Mouse (Mus musculus) gastrocnemius, postnatal 25 days (tissue): ENCODE measurements at regions not wholly inside any gene's neighbourhood (a gene's known extent, or its start where the extent isn't known, plus 50 kb on each side); places are given as distances from the start of the nearest gene placed in this dataset.
A peak's percentile ranks its signal among the peaks of the same experiment; 100 is the strongest.

Experiments used
- DNase-seq: peaks from one replicate; pipeline ENCODE4 v3.0.0; 2022

DNA sequence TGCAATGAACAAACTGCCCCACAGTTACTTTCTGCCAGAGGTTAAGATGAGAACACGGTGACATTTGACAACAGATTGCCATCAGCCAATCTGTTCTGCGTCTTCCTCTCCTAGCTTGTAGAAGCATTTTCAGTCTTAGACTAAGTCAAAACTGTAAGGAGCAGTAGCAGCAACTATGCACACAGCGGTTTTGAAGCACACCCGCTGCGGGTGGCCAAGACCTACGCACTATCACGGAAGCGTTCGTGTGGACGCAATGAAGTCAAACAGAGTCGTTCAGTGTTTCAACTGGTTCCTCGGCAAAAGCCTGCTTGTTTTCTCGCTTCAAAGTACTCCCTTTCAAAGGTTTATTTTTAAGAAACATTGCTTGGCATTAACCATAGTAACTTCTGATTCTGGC lies 212.9 kb upstream of the Akirin2 start:
- no peak for DNase-seq

DNA sequence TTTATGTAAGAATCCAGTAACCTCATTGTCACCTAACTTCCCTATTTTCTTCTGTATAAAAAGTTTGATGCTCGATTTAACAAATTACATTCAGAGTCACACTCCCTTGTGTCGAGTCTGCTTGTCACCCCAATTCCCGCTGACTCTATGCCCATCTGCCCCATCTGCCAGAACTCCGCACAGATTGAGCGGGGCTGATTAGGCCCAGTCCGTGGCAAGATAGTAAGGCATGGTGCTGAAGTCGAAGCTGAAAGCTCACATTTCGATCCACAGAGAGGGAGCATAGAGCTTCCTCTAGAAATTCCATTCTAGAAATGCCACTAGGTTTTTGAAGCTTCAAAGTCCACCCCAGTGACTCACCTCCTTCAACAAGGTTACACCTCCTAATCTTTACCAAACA lies 210.7 kb upstream of the Akirin2 start:
- DNase-seq: no peak

DNA sequence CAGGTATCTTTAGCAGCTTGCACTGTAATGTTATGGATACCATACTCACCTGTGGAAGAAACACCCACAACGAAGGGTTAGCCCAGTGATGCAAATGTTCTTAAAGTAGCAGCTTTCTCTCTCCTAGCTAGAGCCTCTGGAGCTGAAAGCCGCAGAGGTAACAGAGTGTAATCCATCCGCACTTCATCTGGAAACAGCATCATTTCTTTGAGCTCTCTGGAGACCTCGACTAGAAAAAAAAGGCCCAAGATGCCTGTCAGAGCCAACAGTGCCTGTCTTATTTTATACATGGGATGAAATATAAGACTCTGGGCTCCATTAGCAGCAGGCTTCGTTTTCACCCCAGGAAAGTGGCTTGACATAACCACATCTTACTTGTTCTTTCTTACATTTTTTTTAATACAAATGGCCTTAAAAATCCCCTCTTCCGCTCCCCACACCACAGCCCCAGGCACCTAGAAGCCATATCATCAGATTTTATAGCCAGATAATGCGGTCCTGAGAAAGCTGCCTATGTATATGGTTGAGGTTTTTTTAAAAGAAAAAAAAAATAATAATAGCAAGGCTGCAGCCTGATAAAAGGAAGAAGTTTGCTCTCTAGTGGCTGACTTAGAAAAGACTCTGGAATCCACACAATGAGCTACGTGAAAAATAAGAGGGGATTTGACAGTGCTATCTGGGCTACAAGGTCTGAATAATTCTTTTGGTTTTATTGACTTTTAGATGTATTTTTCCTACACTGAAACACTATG lies 179.3 kb upstream of the Akirin2 start:
- no peak for DNase-seq

DNA sequence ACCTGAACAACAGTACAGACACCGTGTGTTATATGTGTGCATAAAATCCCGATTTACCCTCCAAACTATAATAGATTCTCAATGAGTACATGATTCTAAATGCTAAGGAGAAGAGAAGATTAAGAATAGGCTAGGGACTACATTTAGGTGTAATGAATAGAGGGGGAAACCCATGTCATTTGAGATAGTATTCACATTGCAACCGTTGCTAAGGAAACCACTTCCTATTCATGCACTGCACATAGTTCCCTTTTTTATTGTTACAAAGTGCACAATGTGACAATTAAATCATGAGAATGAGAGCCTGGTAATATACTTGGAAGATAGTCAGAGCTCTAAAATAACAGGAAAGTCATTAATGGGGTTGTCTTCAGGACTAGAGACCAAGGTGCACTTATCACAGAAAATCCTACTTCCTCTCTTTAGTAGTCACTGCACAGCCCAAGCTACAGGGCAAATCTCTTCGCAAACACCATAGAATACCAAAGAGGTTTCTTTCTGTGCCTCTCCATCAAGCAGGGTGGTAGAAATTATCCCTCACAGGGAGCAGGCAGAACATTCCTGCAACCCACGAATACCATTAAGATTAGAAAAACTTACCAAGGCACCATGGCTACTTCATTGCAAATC lies 164.3 kb upstream of the Akirin2 start:
- DNase-seq: no peak

DNA sequence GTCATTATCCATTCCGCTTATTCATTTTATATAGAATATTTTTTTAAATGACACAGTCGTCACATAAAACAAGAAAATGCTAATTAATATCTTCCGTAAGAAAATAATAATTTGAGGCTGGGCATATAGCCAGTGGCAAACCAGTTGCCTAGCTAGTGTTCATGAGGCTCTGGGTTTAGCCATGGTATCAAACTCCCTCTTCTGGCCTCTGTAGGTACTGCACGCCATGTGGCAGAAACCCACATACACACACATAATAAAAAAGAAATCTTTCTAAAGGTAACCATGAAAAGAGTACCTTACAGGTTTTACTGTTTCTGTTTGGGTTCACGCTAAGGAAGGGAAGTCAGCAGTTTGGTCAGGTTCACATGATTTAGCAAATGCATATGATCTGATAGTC lies 159.2 kb upstream of the Akirin2 start:
- DNase-seq: no peak

DNA sequence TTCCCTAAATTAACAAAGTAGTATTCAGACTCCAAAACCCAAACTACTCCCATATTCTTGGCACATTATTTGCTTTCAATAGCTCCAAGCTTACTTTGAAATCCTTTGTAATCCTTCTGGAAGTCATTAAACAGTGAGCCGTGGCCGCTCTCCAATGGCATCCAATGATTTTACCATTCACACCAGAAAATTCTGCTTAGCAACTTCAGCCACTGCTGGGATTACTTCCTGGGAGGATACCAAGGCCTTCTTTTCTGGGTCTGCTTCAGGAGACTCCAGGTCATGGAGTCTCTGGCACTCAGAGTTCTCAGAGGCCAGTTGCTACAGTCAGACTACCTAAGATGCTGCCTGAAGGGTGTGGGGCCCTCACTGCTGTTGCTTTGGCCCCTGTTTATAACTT lies 147.7 kb upstream of the Akirin2 start:
- DNase-seq: peak; percentile 81

DNA sequence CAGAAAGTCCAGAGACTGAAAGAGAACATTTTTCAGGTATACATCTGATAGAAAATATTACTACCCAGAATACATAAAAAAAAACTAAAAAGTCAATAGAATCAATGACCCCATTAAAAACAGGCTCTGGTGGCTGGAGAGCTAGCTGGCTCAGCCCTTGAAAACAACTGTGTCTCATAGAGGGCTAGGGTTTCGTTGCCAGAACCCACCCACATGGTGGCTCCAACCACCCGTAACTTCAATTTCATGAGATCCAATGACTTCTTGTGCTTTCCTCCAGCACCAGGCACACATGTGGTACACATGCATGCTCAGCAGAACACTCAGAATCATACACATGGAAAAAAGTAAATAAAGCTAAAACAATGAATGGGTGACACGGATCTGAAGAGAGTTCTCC lies 143.6 kb upstream of the Akirin2 start:
- peak; percentile 20 for DNase-seq

DNA sequence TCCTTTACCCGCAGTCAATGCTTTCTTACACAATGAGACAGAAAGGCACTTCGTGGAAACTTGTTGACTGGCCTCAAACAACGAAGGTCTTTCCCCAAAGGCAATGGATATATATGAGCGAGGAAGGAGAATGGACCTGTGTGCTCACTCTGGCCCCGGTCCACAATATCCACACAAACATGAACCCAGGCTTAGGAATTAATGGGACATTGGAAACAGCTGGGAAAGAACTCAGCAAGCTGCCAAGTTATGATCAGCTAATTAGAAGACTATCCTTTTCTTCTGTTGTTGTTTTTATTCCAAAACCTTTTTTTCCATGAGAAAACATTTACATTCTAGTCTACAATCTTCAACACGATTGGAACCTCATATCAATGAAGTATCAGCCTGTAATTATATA lies 129.8 kb upstream of the Akirin2 start:
- DNase-seq: no peak

DNA sequence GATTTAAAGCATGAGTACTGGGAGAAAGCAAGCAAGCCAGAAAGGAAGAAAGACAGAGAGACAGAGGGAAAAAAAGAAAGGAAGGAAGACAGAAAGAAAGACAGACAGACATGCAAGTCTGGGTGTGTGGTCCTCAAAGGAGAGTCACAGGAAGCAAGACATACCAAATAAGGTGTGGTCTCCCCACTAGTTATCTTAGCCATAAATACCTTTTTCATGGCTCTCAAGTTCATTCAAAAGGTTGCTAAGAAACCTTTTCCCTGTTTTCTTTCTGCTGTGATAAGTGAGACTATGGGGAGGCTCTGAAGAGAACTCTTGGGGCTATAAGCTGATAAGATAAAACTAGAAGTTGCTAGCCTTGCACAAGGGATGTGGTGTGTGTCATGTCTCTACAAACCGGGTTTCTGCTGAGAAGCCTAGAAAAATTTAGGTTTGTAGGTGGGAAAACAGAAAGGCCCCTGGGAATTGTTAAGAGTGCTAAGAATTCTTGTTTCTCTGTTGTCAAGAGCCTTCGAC lies 126.5 kb upstream of the Akirin2 start:
- DNase-seq: no peak

DNA sequence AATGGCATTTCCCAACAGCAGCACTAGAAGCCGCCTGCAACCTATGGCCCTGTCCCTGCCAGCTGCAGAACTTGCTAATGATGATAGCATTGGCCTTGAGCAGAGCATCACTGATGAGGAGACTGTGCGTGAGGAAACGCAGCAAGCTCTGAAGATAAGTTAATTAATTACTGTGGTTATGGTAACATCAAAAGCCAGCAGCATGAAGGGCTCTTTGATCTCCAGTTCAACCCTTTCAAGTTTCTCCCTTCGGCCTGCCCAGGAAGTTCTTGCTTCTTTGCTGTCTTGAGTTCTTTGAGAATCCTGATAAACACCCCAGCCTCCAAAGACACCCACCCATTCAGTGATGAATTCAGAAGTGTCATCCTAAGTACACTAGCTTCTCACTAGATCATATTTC lies 121.7 kb upstream of the Akirin2 start:
- no peak for DNase-seq

DNA sequence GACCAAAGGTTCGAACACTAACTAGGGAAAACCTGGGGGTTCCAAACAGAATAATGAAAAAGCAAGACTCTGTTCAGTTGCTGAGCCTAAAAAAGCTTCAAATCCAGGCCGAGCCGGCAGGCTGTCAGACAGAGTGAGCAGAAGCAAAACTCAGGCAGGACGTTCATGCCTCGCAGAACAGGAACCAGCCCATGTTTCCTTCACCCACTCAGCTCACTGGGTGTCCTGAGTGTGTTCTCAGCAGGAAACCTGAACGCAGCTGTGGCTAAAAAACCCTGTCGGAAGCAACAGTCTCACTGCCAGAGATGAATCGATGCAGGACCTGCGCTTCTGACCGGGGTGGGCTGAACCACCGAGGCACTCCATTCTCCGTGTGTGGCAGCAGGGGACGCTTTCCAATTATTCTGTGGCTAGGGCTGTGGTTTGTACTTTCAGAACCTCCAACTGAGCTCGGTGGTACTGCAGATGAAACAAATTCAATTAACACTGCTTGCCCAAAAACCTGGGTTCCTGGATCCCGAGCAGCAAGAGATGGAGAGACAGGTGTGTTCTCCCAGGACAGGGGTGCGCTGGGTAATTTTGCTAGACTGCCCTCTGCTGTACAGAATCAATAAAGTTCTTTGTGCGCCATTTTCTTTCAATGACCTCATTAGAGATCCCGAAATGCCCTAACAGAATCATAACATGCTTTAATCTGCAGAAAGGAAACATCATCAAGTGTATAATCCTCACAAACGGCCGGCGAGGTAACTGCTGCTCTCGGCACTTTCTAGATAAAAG lies 121.1 kb upstream of the Akirin2 start:
- no peak for DNase-seq

DNA sequence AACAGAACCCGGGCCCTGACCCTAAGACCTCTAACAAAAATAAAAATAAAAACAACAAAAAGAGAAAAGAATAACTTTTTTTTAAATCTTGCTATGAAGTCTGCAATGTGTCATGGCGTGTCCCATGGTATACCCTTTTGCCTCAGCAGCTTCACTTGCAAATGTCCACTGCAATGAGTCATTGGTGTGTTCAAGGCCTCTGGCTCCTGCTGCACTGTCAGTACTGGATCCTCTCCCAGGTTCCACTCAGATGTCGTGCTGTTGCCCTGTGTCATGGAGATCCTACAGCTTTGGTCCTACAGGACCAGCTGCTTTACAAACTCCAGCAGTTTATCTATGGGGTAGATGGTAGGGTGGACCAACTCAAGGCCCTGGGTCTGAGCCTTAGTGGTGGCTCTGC lies 113.4 kb upstream of the Akirin2 start:
- DNase-seq: no peak

DNA sequence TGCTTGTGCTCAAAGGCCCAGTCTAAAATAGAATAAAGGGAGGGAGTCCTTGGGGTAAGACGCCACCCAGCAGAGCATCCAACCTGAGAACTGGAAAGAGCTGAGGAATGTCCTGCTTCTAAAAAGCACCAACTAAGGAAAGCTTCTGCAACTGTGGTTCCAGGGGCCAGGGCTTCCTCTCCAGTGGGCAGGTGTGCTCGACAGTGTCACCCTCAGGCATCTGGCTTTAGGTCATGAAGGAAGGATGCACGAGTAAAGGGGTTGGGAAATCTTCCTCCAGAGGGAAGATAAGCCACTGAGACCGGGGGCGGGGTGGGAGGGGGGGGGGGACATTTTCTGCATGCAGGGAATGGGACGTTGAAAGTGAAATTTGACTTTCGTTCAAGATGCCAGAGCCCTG lies 101.2 kb upstream of the Akirin2 start:
- no peak for DNase-seq

DNA sequence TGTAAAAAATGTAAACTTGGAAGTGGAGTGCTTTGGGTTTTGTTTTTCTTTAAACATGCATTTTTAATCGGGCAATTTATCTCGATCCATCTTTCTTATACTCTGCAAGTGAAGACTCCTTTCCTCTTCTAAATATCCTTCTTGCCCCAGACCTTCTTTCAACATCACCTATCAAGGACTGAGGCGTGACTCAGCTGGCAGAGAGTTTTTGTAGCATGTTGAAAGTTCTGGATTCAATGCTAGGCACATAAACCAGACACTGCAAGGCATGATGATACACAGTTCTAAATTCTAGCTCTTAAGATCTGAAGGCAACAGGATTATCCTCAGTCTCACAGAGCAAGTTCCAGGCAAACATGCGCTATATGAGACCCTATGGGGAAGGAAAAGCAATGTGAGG lies 88.1 kb upstream of the Akirin2 start:
- DNase-seq: no peak

DNA sequence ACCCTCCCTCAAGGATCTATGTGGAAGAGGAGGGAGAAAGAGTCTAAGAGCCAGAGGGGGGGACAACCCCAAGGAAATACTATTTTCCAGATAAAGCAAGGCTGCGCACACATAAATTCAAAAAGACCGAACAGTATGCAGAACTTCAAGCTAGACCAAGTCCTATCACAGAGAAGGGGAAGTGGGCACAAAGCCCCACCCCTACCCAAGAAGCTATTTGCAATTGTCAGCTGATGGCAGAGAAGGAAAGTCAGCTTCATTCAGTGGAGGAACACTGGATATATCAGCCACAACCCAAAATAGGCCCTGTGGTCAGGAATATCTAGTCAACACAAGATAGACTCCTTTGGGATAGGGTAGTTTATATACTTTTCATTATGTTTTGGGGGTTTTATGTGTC lies 84.9 kb upstream of the Akirin2 start:
- DNase-seq: no peak

DNA sequence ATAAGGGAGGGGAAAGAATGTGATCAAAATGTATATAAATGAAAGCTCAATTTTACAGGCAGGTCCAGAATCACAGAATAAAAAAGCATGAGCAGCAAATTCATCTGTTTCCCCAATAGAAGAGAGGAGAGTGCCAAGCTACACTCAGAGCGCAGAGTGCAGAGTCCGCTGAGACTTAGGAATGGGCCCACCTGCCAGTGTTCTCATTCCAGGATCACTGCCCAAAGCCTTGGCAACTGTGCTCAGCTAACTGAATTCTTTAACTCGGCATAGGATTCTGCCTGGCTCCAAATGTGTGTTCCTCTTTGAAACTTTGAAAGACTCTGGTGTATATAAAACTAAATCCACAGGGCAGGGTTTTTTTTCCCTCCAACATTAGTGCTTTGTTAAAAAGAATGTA lies 84.4 kb upstream of the Akirin2 start:
- DNase-seq: no peak

DNA sequence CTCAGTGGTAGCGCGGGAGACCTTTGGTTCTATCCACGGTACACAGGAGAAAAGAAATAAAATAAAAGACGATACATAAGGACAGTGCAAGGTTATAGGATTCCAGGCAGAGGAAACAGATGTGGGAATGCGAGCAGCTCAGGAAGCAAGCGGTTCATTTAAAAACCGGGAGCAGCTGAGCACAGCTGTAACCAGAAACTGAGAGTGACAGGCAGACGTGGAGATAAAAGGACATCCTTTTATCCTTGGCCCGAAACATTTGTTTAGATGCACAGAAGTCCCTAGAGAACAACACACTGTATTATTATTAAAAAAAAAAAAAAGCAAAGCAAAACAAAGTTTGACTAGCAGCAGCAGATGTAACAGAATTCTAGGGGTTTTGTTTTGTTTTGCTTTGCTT lies 82.6 kb upstream of the Akirin2 start:
- no peak for DNase-seq

DNA sequence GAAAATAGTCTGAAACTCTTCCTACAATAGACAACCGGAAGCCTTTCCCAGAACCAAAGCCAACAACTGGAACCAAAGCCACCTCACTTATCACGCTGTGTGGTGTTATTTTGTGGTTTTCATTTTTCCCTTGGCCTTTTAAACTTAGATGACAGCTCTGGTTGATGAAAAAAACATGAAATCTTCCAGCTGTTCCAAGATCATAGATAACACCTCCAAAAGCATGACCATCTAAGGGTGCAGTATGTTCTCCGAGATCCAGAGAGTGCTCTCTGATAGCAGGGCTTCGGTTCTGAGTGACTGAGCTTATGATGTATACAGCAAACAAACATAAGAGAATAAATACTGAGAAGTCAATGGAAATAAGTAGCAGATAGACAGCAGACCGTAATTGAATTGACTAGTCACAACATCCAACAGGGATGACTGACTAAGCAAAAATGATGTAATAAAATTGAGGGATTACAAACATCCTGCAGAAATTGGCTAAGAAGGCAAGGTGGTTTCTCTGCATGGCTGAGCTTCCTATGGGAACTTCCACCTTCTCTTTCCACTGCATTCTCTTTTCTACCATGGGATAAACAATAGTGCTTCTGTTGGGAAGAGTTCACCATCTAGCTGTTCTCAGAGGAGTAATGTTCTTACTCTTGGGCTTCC lies 74.8 kb upstream of the Akirin2 start:
- DNase-seq: no peak

DNA sequence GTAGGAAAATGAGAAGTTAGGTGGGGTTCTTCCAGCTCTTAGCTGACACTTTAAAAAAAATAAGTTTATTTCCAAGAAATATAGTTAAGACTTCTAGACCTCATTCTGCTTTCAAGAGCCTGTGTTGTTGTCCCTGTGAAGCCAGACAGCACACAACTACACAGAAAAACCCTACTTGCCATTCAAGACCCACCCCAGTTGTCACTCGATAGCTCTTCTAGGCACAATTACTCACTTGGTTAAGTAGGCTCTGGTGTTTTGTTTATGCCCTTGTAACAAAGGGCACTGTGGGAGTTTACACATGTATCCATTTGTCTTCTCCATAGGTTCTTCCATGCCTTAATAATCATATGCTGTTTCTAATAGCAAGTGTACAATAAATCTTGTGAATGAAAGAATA lies 66.5 kb upstream of the Akirin2 start:
- no peak for DNase-seq

DNA sequence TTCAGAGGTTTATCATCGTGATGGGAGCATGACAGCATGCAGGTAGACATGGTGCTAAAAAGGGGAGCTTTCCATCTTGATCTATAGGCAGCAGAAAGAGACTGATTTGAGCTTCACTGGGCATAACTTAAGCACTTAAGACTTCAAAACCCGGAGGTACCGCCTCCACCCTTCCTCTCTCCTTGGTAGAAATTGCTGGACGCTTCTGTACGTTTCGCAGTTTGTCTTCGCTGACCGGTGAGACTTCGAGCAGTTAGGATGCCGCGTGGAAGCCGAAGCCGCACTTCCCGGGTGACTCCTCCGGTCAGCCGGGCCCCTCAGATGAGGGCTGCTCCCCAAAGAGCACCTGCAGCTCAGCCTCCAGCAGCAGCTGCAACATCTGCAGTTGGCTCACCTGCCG lies 65.2 kb upstream of the Akirin2 start:
- no peak for DNase-seq

DNA sequence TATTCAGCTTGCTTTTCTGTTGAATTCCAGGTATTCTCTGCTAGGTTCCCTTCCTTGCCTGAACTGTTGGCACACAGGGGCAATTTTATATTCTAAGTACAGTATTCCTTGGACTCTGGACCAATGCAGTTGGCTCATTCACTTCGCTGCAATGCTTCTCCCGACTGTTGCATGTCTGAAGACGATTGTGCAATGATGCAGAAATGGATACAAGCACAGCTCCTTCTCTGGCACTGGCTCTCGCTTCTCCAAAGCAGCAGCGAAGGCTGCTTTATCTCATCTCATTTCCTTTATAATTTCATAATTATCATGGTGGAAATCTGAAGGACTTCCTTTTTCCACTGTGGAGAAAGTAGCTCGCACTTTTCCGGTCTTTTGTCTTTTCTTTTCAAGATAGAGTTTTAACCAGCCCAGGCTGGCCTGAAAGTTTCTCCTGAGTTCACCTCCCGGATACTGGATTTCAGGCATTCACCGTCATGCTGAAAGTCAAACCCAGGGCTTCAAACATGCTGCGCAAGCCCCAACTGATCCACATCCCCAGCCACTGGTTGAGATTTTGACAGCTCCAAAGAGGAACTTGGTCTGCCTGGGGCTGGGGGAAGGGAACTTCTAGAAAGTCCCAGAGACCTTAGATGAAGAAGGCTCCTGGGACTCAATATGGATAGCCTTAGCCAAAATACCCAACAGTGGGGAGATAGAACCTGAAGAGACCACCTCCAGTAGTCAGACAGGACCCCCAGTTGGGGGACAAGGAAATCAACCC lies 55.6 kb upstream of the Akirin2 start:
- no peak for DNase-seq

DNA sequence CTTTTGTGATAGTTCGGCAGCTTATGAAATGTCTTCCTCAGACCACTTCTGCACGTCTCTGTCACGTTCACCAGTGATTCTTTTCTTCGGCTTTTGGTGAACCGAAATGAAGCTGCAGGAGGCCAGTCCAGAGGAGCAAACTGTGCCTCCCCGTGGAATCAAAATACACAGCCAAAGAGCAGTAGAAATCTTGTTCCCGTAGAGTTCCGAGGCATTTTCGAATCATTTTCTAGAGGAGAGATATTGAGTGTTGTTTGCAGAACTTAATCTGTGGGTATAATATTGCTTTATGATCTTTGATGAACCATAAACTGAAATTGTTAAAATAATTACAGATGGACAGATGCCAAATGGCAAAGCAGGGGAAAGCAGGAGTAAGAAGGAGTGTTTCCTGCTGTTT lies 52.4 kb upstream of the Akirin2 start:
- DNase-seq: no peak
